Mouse (Mus musculus): ENCODE measurements at regions not wholly inside any gene's neighbourhood (a gene's known extent, or its start where the extent isn't known, plus 50 kb on each side); places are given as distances from the start of the nearest gene placed in this dataset.

- no peak overlapping the region for H3K27ac ChIP-seq (ENCODE audit: low read depth, low read length)
- H3K9me3 ChIP-seq (replicated peaks; ENCODE audit: control insufficient read depth, low read length) = no peaks in the 10 kb centered on the region
- H3K4me1 ChIP-seq (ENCODE audit: control insufficient read depth, insufficient read depth, low read length) = no peaks in the 10 kb centered on the region
- H3K9ac ChIP-seq (ENCODE audit: low read length) = no peak overlapping the region
- 59% methylated on average over 2 of the region's 2 CpGs for WGBS
- H3K36me3 ChIP-seq (ENCODE audit: control insufficient read depth, insufficient read depth, low read length) = no peaks in the 10 kb centered on the region
- no peak overlapping the region for H3K4me3 ChIP-seq (ENCODE audit: low read depth, low read length)
- DNase-seq (ENCODE audit: low spot score) (peak; percentile 61), ATAC-seq (peak; percentile 50; the same call in 1 of the 2 replicates)
- H3K27me3 ChIP-seq (replicated peaks; ENCODE audit: control insufficient read depth, insufficient read depth, low read length) = no peaks in the 10 kb centered on the region
- H3K4me2 ChIP-seq (ENCODE audit: low read length) = no peak overlapping the region
Observed at GRCm38 (mm10) chr7:77325140-77325539, 1095.5 kb downstream of the Agbl1 start.

GRCm38 (mm10) chr7:77326836-77327235 is 1097.1 kb downstream of the Agbl1 start:
- no peak for ATAC-seq
- H3K9ac ChIP-seq (ENCODE audit: low read length) = no peak overlapping the region
- H3K4me2 ChIP-seq (ENCODE audit: low read length) = no peak overlapping the region
- DNase-seq (ENCODE audit: low spot score) = no peak
- no peaks in the 10 kb centered on the region for H3K36me3 ChIP-seq (ENCODE audit: control insufficient read depth, insufficient read depth, low read length)
- no peaks in the 10 kb centered on the region for H3K4me1 ChIP-seq (ENCODE audit: control insufficient read depth, insufficient read depth, low read length)
- H3K9me3 ChIP-seq (replicated peaks; ENCODE audit: control insufficient read depth, low read length) = no peaks in the 10 kb centered on the region
- 92% methylated on average over 3 of the region's 3 CpGs for WGBS
- H3K27me3 ChIP-seq (replicated peaks; ENCODE audit: control insufficient read depth, insufficient read depth, low read length) = no peaks in the 10 kb centered on the region
- H3K27ac ChIP-seq (ENCODE audit: low read depth, low read length) = no peak overlapping the region
- no peak overlapping the region for H3K4me3 ChIP-seq (ENCODE audit: low read depth, low read length)

- no peak for ATAC-seq
- H3K9me3 ChIP-seq (replicated peaks; ENCODE audit: control insufficient read depth, low read length) = no peaks in the 10 kb centered on the region
- WGBS = 79% methylated on average over 2 of the region's 2 CpGs
Observed at GRCm38 (mm10) chr7:77327516-77327915, 1097.8 kb downstream of the Agbl1 start.

GRCm38 (mm10) chr7:77338630-77339029 is 1108.9 kb downstream of the Agbl1 start:
- Histone ChIP-seq H3K4me3 (ENCODE audit: low read depth, low read length) (no peak overlapping the region), H3K4me1 (ENCODE audit: control insufficient read depth, insufficient read depth, low read length) (no peaks in the 10 kb centered on the region), H3K27me3 (replicated peaks; ENCODE audit: control insufficient read depth, insufficient read depth, low read length) (no peaks in the 10 kb centered on the region), H3K27ac (ENCODE audit: low read depth, low read length) (no peak overlapping the region), H3K36me3 (ENCODE audit: control insufficient read depth, insufficient read depth, low read length) (no peaks in the 10 kb centered on the region), H3K4me2 (ENCODE audit: low read length) (no peak overlapping the region), H3K9ac (ENCODE audit: low read length) (no peak overlapping the region), H3K9me3 (replicated peaks; ENCODE audit: control insufficient read depth, low read length) (no peaks in the 10 kb centered on the region)
- DNase-seq (ENCODE audit: low spot score) = peak; percentile 68
- 41% methylated on average over 4 of the region's 4 CpGs for WGBS
- ATAC-seq = 0 out of 2 replicates have a peak, but pooled peaks have one; percentile 29

More at GRCm38 (mm10) chr7:77327516-77327915, 1097.8 kb downstream of the Agbl1 start:
- H3K27me3 ChIP-seq (replicated peaks; ENCODE audit: control insufficient read depth, insufficient read depth, low read length) = no peaks in the 10 kb centered on the region
- no peak overlapping the region for H3K9ac ChIP-seq (ENCODE audit: low read length)
- no peak overlapping the region for H3K4me2 ChIP-seq (ENCODE audit: low read length)
- H3K4me1 ChIP-seq (ENCODE audit: control insufficient read depth, insufficient read depth, low read length) = no peaks in the 10 kb centered on the region
- no peaks in the 10 kb centered on the region for H3K36me3 ChIP-seq (ENCODE audit: control insufficient read depth, insufficient read depth, low read length)
- no peak overlapping the region for H3K27ac ChIP-seq (ENCODE audit: low read depth, low read length)
- no peak for DNase-seq (ENCODE audit: low spot score)
- no peak overlapping the region for H3K4me3 ChIP-seq (ENCODE audit: low read depth, low read length)

All from forebrain, embryonic 14.5 days (tissue).